Mouse (Mus musculus) forebrain, embryonic 14.5 days (tissue): ENCODE results near the gene Cct7. TPM values are rescaled to one million over a fixed set of nuclear protein-coding genes. Genes with fewer than 3 reads are reported as not detected.

Experiments used
- ATAC-seq: fragments of 200-750 bp; cut with Nextera tagmentation; 2 replicates; pipeline ENCODE4 v1.8.0; 2017; ENCODE audit warnings: mild to moderate bottlenecking, moderate library complexity
- DNase-seq: peaks from one replicate; pipeline ENCODE4 v3.0.0-alpha.2; 2015; ENCODE audit warnings: low spot score
- H3K27ac ChIP-seq: fragments of 300-500 bp; sonication (generic); 2 replicates; pipeline ENCODE4 v1.5.1; 2014; ENCODE audit warnings: low read depth, mild to moderate bottlenecking, control low read depth, low read length, moderate library complexity
- H3K27me3 ChIP-seq: fragments of 300-500 bp; sonication (generic); replicated peaks from 2 replicates; pipeline ENCODE4 v1.6.1; 2014; ENCODE audit warnings: low read length, control low read depth, mixed read lengths; ENCODE audit not compliant: control insufficient read depth, insufficient read depth
- H3K36me3 ChIP-seq: fragments of 300-500 bp; sonication (generic); 2 replicates; pipeline ENCODE4 v1.6.1; 2014; ENCODE audit warnings: low read length, control low read depth; ENCODE audit not compliant: control insufficient read depth, insufficient read depth
- H3K4me1 ChIP-seq: fragments of 300-500 bp; sonication (generic); 2 replicates; pipeline ENCODE4 v1.6.1; 2014; ENCODE audit warnings: antibody characterized with exemption, low read length, control low read depth; ENCODE audit not compliant: control insufficient read depth, insufficient read depth
- H3K4me2 ChIP-seq: fragments of 300-500 bp; sonication (generic); 2 replicates; pipeline ENCODE4 v1.6.1; 2014; ENCODE audit warnings: mild to moderate bottlenecking, control low read depth, low read length
- H3K4me3 ChIP-seq: fragments of 300-500 bp; sonication (generic); 2 replicates; pipeline ENCODE4 v1.5.1; 2014; ENCODE audit warnings: low read depth, low read length, control low read depth
- H3K9ac ChIP-seq: fragments of 300-500 bp; sonication (generic); 2 replicates; pipeline ENCODE4 v1.6.1; 2014; ENCODE audit warnings: mild to moderate bottlenecking, low read length, control low read depth, moderate library complexity
- H3K9me3 ChIP-seq: fragments of 300-500 bp; sonication (generic); replicated peaks from 2 replicates; pipeline ENCODE4 v1.6.1; 2016; ENCODE audit warnings: low read length, control low read depth, mixed read lengths; ENCODE audit not compliant: control insufficient read depth
- WGBS: fragments of 180-500 bp; shearing (Covaris S2); extraction: QIAGEN DNeasy Blood & Tissue Kit; methylation state at CpG from one replicate; pipeline ENCODE4 v1.1.7; 2014; 5-methylcytosine and 5-hydroxymethylcytosine counted together
- polyA plus RNA-seq: library from polyadenylated mRNA; unstranded; fragments of >200 nt; fragmentation: Nextera tagmentation; extraction: Ambion mirVana; gene quantifications from 2 replicates; pipeline ENCODE4 v1.2.1, GENCODE M21; 2014

Gene Cct7
- polyA plus RNA-seq, 1 experiment from 2014 or later, result 759 TPM

DNA sequence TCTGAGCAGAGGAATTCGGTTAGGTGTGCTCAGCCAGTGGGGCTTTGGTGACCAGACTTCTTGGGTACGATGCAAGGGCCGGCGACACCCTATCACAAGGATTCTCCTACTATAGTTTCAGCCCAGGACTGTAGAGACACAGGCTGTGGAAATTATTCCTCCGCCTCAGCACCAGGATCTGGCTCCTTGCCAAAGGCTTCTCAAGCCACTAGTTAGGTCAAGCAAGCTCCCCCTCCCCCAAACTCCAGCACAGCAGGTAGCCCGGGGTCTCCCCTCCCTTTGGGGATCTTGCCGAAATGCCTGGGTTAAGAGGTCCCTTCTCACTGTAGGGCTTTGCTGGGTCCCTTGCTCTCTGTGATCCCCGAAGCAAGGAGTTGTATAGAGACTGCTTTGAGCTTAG is 20.6 kb downstream of the Cct7 start:
- 62% methylated on average over 8 of the region's 8 CpGs for WGBS
- no peak for ATAC-seq
- Histone ChIP-seq H3K27ac (no peak overlapping the region), H3K36me3 (peaks cover 32% of the 10 kb centered on the region), H3K9me3 (no peaks in the 10 kb centered on the region), H3K4me1 (no peaks in the 10 kb centered on the region), H3K27me3 (no peaks in the 10 kb centered on the region), H3K9ac (no peak overlapping the region), H3K4me2 (no peak overlapping the region), H3K4me3 (no peak overlapping the region)
- peak; percentile 30 for DNase-seq

GRCm38 (mm10) chr6:85472542-85472941 is 21.2 kb downstream of the Cct7 start:
- no peak overlapping the region for H3K4me2 ChIP-seq
- no peak overlapping the region for H3K9ac ChIP-seq
- no peak overlapping the region for H3K27ac ChIP-seq
- no peaks in the 10 kb centered on the region for H3K4me1 ChIP-seq
- H3K36me3 ChIP-seq, result peaks cover 27% of the 10 kb centered on the region
- ATAC-seq (no peak), DNase-seq (no peak)
- no peaks in the 10 kb centered on the region for H3K9me3 ChIP-seq
- no peaks in the 10 kb centered on the region for H3K27me3 ChIP-seq
- WGBS, result 58% methylated on average over 5 of the region's 5 CpGs
- H3K4me3 ChIP-seq, result no peak overlapping the region

DNA sequence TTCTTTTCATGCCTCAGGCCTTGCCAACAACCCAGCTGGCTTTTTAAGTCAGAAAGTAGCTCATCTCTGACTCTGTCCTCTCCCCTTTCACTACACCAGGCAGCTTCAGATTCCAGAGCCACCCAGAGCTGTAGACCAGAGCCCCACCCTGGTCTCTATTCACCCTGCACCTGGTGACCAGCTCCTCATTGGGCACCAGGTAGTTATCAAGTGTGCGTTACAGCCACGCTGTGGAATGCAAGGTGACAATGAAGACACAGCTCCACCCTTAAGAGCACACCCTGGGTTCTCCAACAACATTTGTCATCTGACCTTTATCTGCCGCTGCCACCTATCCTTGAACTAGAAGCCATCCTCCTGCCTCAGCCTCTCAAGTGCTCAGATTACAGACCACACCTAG is 24.3 kb downstream of the Cct7 start:
- Histone ChIP-seq H3K4me2 (no peak overlapping the region), H3K36me3 (no peaks in the 10 kb centered on the region; the same call in 1 of the 2 replicates), H3K9ac (no peak overlapping the region), H3K27me3 (no peaks in the 10 kb centered on the region), H3K27ac (no peak overlapping the region), H3K9me3 (no peaks in the 10 kb centered on the region), H3K4me3 (no peak overlapping the region), H3K4me1 (no peaks in the 10 kb centered on the region)
- ATAC-seq (no peak), DNase-seq (no peak)
- 92% methylated on average over 3 of the region's 3 CpGs for WGBS

DNA sequence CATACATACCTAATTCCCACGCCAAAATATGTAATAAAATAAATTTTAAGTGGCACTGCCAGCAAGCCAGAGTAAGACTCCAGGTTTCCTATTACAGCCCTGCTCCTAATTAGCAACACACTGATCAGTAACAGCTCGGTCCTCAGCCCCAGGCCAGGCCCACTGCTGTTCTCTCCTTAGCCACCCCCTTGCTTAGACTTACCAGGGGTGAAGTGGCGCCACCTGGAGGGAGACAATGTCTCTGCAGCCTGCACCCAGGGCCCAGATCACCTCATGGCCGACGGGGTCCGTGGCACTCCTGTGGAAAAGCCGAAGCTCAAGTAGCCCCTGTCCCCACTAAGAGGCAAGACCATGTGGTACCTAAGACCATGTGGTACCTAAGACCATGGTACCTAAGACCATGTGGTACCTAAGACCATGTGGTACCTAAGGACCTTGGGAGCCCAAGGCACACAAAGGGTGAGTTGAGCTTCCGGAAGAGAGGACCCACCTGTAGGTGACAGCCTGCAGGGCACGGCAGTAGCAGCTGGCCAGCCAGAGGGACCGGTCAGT is 26.1 kb downstream of the Cct7 start:
- H3K27ac ChIP-seq, result no peak overlapping the region
- H3K4me2 ChIP-seq, result no peak overlapping the region
- no peak overlapping the region for H3K9ac ChIP-seq
- H3K4me3 ChIP-seq, result no peak overlapping the region
- H3K4me1 ChIP-seq, result no peaks in the 10 kb centered on the region
- H3K27me3 ChIP-seq, result no peaks in the 10 kb centered on the region
- 37% methylated on average over 10 of the region's 10 CpGs for WGBS
- H3K36me3 ChIP-seq, result no peaks in the 10 kb centered on the region; the same call in 1 of the 2 replicates
- ATAC-seq (0 out of 2 replicates have a peak, but pooled peaks have one; percentile 50), DNase-seq (peak; percentile 23)
- no peaks in the 10 kb centered on the region for H3K9me3 ChIP-seq

- DNase-seq, result no peak
- Histone ChIP-seq H3K27me3 (peaks cover 5% of the 10 kb centered on the region; the same call in 1 of the 2 replicates), H3K9ac (no peak overlapping the region), H3K4me3 (no peak overlapping the region), H3K27ac (no peak overlapping the region), H3K4me2 (no peak overlapping the region), H3K36me3 (no peaks in the 10 kb centered on the region; the same call in 1 of the 2 replicates), H3K4me1 (no peaks in the 10 kb centered on the region), H3K9me3 (no peaks in the 10 kb centered on the region)
- no peak for ATAC-seq
- 44% methylated on average over 14 of the region's 14 CpGs for WGBS
Measured at GRCm38 (mm10) chr6:85478416-85478815, 27.1 kb downstream of the Cct7 start.

GRCm38 (mm10) chr6:85479979-85480378 is 28.7 kb downstream of the Cct7 start:
- Histone ChIP-seq H3K27ac (no peak overlapping the region), H3K9me3 (no peaks in the 10 kb centered on the region), H3K4me1 (no peaks in the 10 kb centered on the region), H3K36me3 (no peaks in the 10 kb centered on the region; the same call in 1 of the 2 replicates), H3K4me2 (no peak overlapping the region), H3K27me3 (peaks cover 21% of the 10 kb centered on the region), H3K9ac (no peak overlapping the region), H3K4me3 (no peak overlapping the region)
- DNase-seq (no peak), ATAC-seq (no peak)
- 74% methylated on average over 5 of the region's 5 CpGs for WGBS

DNA sequence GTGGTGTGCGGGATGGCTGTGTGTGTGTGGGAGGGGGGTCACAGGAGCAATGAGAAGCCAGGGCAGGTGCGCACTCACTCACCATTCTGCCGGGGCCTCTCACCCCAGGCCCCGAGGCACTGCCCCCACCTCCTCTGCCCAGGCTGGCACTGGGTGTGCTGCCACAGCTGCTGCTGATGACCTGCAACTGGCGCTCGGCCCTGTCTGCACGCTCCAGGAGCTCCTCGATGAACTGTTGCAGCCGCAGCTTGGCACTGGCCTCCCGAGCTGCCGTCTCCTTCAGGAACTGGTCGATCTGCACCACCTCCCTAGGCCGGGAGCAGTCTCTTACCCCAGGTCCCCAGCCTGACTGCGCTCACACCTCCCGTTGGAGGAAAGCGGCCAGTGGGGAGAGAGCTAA is 29.4 kb downstream of the Cct7 start:
- no peaks in the 10 kb centered on the region for H3K36me3 ChIP-seq
- no peak overlapping the region for H3K4me3 ChIP-seq
- H3K9ac ChIP-seq, result no peak overlapping the region
- 73% methylated on average over 16 of the region's 16 CpGs for WGBS
- DNase-seq, result no peak
- H3K4me2 ChIP-seq, result no peak overlapping the region
- ATAC-seq, result no peak
- no peaks in the 10 kb centered on the region for H3K9me3 ChIP-seq
- H3K27ac ChIP-seq, result no peak overlapping the region
- no peaks in the 10 kb centered on the region for H3K4me1 ChIP-seq
- peaks cover 28% of the 10 kb centered on the region for H3K27me3 ChIP-seq

DNA sequence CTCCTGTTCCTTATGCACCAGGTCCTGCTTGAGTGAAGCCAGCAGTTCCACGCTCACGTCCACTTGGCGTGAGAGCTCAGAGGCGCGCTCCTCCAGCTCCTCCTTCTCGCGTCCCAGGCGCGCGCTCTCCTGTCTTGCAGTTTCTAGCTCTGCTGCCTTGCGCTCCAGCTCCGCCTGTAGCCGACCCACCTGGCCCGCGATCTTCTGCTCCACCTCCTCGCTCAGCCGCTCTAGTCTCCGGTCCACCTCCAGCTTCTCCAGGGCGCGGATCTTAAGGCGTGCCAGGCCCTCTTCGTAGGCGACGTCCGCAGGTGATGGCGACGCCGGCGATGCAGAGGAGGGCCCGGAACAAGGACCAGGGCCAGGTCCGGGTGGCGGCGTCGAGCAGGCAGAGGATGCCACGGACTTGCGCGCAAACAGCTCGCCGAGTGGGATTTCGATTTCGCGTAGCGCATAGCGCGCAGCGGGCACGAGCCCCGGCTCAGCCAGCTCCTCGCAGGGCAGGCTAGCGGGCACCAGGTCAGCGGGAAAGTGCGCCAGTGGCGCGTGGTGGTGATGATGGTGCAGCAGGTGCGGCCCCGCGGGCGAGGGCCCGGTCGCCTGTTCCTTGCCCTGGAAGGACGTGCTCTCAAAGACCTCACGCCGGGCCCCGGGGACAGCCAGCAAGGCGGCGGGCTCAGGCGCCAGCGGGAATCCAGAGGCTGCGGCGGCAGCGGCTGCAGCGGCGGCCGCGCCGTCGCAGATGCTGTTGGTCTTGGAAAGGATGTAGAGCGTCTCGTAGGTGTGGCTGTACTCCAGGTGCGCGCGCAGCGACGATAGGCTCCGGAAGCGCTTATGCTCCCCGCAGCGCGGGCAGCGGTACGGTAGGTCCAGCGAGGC is 32.8 kb downstream of the Cct7 start:
- H3K36me3 ChIP-seq, result no peaks in the 10 kb centered on the region
- no peak overlapping the region for H3K27ac ChIP-seq
- H3K27me3 ChIP-seq, result peaks cover 33% of the 10 kb centered on the region
- DNase-seq (peak; percentile 52), ATAC-seq (no peak)
- no peaks in the 10 kb centered on the region for H3K9me3 ChIP-seq
- H3K4me3 ChIP-seq, result peak overlapping the region; percentile 29
- WGBS, result 3% methylated on average over 78 of the region's 92 CpGs
- peak overlapping the region; percentile 25; the same call in 1 of the 2 replicates for H3K9ac ChIP-seq
- H3K4me1 ChIP-seq, result no peaks in the 10 kb centered on the region
- H3K4me2 ChIP-seq, result peak overlapping the region; percentile 49

DNA sequence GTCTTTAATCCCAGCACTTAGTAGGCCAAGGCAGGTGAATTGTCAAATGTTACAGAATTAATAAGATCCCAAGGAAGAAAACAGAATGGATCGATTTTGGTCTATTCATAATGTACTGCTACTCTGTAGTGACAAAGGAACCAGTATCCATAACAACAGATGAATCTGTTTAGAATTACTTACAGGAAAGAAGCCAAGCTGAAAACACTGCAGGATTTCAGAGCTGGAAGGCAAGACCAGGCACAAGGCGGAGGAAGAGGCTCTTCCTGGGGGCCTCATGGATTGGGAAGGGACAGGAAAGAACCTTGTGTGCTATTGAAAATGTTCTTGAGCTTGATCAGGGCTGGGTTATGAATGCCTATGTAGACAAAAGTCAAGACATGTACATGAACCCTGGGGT is 34.4 kb downstream of the Cct7 start:
- Histone ChIP-seq H3K9ac (no peak overlapping the region), H3K4me3 (no peak overlapping the region), H3K36me3 (no peaks in the 10 kb centered on the region), H3K9me3 (no peaks in the 10 kb centered on the region), H3K27ac (no peak overlapping the region), H3K4me1 (no peaks in the 10 kb centered on the region), H3K27me3 (peaks cover 33% of the 10 kb centered on the region), H3K4me2 (no peak overlapping the region)
- DNase-seq (no peak), ATAC-seq (no peak)
- WGBS, result 76% methylated on average over 2 of the region's 2 CpGs
